Mouse (Mus musculus): ENCODE data around the gene Usp30. TPM values are rescaled to one million over a fixed set of nuclear protein-coding genes. Genes with fewer than 3 reads are reported as not detected.

Usp30 gene
- polyA plus RNA-seq, 1 experiment from 2014 or later: 3.0 TPM

DNA sequence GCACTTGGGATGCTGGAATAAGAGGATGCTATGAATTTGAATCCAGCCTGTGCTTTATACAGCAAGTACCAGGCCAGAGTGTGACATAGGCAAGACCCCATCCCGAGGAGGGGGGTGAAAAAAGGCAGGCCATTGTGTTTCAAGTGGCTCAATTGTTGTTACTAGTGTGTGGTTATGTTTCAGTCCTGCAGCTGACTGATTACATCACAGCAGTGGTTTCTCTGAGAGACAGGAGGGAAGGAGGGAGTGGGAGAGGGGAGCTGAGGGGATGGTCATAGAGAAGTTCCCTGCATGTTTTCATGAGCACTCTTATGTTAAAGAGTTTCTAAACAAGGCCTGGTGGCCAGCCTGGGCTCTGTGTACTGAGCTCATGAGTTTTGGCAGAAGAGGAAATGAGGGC is 37.5 kb downstream of the Usp30 start:
- Histone ChIP-seq H3K36me3 (ENCODE audit: control insufficient read depth, insufficient read depth) (peaks cover 4% of the 10 kb centered on the region; the same call in 1 of the 2 replicates), H3K27me3 (ENCODE audit: control insufficient read depth, insufficient read depth, low read depth, low read length) (no peaks in the 10 kb centered on the region), H3K9me3 (replicated peaks; ENCODE audit: control insufficient read depth, low read length) (no peaks in the 10 kb centered on the region), H3K4me3 (ENCODE audit: low read depth, low read length) (no peak overlapping the region), H3K4me1 (ENCODE audit: control insufficient read depth, low read depth, low read length) (peaks cover 12% of the 10 kb centered on the region), H3K9ac (ENCODE audit: low read depth, low read length) (no peak overlapping the region), H3K27ac (ENCODE audit: low read length) (no peak overlapping the region), H3K4me2 (ENCODE audit: low read depth, low read length) (no peak overlapping the region)
- no peak for ATAC-seq (ENCODE audit: low read depth)
- WGBS (ENCODE audit: insufficient replicate concordance): 29% methylated on average over 1 of the region's 1 CpGs

DNA sequence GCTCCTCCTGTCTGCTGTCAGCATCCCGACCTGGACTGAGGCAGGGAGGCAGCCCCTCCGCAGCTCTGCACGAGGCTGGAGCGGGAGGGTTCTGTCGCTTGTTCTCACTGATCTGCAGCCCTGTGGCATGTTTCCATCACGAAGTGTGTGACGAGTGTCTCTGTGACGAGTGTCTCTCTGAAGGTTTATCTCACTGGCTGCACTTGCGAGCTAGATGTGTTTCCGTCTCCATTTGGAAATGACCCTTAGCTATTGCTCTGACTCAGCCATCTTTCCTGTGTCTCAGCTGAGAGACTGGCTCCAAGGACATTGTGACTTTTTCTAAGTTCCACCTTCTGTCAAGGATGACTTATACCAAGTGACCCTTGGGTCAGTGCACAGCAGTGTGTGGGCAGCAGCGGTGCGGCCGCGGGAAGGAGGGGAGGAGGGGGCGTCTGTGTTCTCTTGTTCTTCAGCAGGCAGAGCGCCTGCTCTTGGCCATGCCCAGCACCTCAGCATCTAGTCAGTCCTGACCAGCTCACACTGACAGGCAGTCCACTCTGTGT is 41.2 kb downstream of the Usp30 start:
- Histone ChIP-seq H3K4me3 (ENCODE audit: low read depth, low read length) (no peak overlapping the region), H3K4me1 (ENCODE audit: control insufficient read depth, low read depth, low read length) (no peaks in the 10 kb centered on the region), H3K4me2 (ENCODE audit: low read depth, low read length) (no peak overlapping the region), H3K9ac (ENCODE audit: low read depth, low read length) (no peak overlapping the region), H3K9me3 (replicated peaks; ENCODE audit: control insufficient read depth, low read length) (no peaks in the 10 kb centered on the region; the same call in 1 of the 2 replicates), H3K27me3 (ENCODE audit: control insufficient read depth, insufficient read depth, low read depth, low read length) (no peaks in the 10 kb centered on the region), H3K27ac (ENCODE audit: low read length) (no peak overlapping the region), H3K36me3 (ENCODE audit: control insufficient read depth, insufficient read depth) (peaks cover 22% of the 10 kb centered on the region)
- no peak for ATAC-seq (ENCODE audit: low read depth)
- 78% methylated on average over 16 of the region's 16 CpGs for WGBS (ENCODE audit: insufficient replicate concordance)

DNA sequence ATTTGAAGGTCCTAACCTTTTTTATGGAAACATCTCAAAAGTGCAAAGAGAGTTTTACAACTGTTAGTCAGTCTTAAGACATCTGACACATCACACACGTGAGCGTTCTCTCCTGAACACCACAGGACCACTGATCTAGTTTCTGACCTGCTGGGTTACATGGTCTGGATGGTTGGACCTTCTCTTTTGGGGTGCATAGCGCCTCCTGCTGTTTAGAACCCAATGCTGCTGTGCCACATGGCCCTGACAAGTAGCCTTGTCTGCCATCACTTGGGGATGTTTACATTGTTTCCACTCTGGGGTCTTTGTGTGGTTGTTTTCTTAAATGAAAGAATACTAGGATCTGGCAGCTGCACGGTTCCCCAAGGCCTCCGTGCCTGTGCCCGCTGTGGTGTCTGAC is 48.1 kb downstream of the Usp30 start:
- Histone ChIP-seq H3K36me3 (ENCODE audit: control insufficient read depth, insufficient read depth) (peaks cover 16% of the 10 kb centered on the region), H3K4me3 (ENCODE audit: low read depth, low read length) (no peak overlapping the region), H3K9ac (ENCODE audit: low read depth, low read length) (no peak overlapping the region), H3K4me2 (ENCODE audit: low read depth, low read length) (no peak overlapping the region), H3K9me3 (replicated peaks; ENCODE audit: control insufficient read depth, low read length) (no peaks in the 10 kb centered on the region; the same call in 1 of the 2 replicates), H3K4me1 (ENCODE audit: control insufficient read depth, low read depth, low read length) (no peaks in the 10 kb centered on the region), H3K27ac (ENCODE audit: low read length) (no peak overlapping the region), H3K27me3 (ENCODE audit: control insufficient read depth, insufficient read depth, low read depth, low read length) (no peaks in the 10 kb centered on the region)
- WGBS (ENCODE audit: insufficient replicate concordance): 77% methylated on average over 6 of the region's 6 CpGs
- ATAC-seq (ENCODE audit: low read depth): no peak

DNA sequence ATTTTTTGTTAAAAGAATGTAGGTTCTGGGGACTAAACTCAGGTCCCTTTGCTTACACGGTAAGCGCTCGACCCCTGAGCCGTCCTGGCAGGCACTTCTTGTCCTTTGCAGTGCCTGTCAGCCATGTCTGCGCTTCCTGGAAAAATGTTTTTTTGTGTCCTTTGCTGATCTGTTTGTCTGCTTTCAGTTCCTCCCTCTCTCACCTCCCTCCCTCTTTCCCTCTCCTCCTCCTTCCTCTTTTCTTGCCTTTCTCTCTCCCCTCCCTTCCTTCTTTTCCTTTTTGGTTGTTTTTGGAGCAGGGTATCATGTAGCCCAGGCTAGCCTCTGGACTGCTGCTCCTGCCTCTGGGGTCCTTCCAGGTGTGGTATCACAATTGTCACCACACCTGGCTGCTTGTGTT is 49.8 kb downstream of the Usp30 start:
- Histone ChIP-seq H3K9ac (ENCODE audit: low read depth, low read length) (no peak overlapping the region), H3K4me2 (ENCODE audit: low read depth, low read length) (no peak overlapping the region), H3K27me3 (ENCODE audit: control insufficient read depth, insufficient read depth, low read depth, low read length) (no peaks in the 10 kb centered on the region), H3K4me3 (ENCODE audit: low read depth, low read length) (no peak overlapping the region), H3K4me1 (ENCODE audit: control insufficient read depth, low read depth, low read length) (no peaks in the 10 kb centered on the region), H3K36me3 (ENCODE audit: control insufficient read depth, insufficient read depth) (no peaks in the 10 kb centered on the region; the same call in 1 of the 2 replicates), H3K27ac (ENCODE audit: low read length) (no peak overlapping the region), H3K9me3 (replicated peaks; ENCODE audit: control insufficient read depth, low read length) (no peaks in the 10 kb centered on the region)
- ATAC-seq (ENCODE audit: low read depth): no peak
- WGBS (ENCODE audit: insufficient replicate concordance): 62% methylated on average over 5 of the region's 5 CpGs

DNA sequence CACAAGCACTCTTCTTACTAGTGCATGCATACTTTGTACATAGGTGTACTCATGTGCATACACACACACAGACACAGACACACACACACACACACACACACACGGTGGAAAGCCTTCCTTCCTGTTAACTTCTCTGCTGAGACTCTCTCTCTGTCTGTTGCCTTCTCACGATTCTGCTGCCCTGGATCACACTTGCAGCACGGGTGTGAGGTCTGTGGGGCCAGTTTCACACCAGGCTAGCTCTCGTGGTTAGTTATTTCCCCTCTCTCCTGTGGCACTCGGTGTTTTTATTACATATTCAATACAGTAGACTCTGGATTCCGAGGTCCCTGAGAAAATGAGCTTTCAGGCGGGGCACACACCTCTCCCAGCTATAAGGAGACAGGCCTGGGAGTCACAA is 51.3 kb downstream of the Usp30 start:
- H3K9me3 ChIP-seq (replicated peaks; ENCODE audit: control insufficient read depth, low read length): no peaks in the 10 kb centered on the region
- H3K9ac ChIP-seq (ENCODE audit: low read depth, low read length): no peak overlapping the region
- H3K4me1 ChIP-seq (ENCODE audit: control insufficient read depth, low read depth, low read length): no peaks in the 10 kb centered on the region
- no peaks in the 10 kb centered on the region for H3K27me3 ChIP-seq (ENCODE audit: control insufficient read depth, insufficient read depth, low read depth, low read length)
- no peak for ATAC-seq (ENCODE audit: low read depth)
- 43% methylated on average over 7 of the region's 7 CpGs for WGBS (ENCODE audit: insufficient replicate concordance)
- H3K27ac ChIP-seq (ENCODE audit: low read length): no peak overlapping the region
- H3K4me2 ChIP-seq (ENCODE audit: low read depth, low read length): no peak overlapping the region
- no peak overlapping the region for H3K4me3 ChIP-seq (ENCODE audit: low read depth, low read length)
- H3K36me3 ChIP-seq (ENCODE audit: control insufficient read depth, insufficient read depth): no peaks in the 10 kb centered on the region; the same call in none of the 2 replicates

DNA sequence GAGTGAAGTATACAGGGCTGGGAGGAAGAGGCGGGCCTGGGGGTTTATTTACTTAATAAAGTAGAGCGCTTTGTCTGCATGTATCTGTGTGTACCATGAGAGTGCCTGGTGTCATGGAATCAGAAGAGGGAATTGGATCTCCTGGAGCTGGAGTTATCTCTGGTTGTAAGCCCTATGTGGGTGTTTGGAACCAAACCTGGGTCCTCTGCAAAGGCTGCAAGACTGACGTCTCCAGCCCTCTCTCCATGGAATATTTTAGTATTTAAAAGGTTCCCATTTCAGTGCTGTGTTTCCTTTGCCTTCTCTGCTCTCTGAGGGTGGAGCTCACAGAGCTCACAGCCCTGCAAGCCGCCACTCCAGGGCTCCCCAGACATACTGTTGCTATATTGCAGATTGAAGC is 54.5 kb downstream of the Usp30 start:
- Histone ChIP-seq H3K9ac (ENCODE audit: low read depth, low read length) (no peak overlapping the region), H3K4me2 (ENCODE audit: low read depth, low read length) (no peak overlapping the region), H3K4me1 (ENCODE audit: control insufficient read depth, low read depth, low read length) (no peaks in the 10 kb centered on the region), H3K4me3 (ENCODE audit: low read depth, low read length) (no peak overlapping the region), H3K27me3 (ENCODE audit: control insufficient read depth, insufficient read depth, low read depth, low read length) (no peaks in the 10 kb centered on the region), H3K9me3 (replicated peaks; ENCODE audit: control insufficient read depth, low read length) (no peaks in the 10 kb centered on the region), H3K36me3 (ENCODE audit: control insufficient read depth, insufficient read depth) (no peaks in the 10 kb centered on the region; the same call in none of the 2 replicates), H3K27ac (ENCODE audit: low read length) (no peak overlapping the region)
- ATAC-seq (ENCODE audit: low read depth): no peak
- 67% methylated on average over 4 of the region's 4 CpGs for WGBS (ENCODE audit: insufficient replicate concordance)

DNA sequence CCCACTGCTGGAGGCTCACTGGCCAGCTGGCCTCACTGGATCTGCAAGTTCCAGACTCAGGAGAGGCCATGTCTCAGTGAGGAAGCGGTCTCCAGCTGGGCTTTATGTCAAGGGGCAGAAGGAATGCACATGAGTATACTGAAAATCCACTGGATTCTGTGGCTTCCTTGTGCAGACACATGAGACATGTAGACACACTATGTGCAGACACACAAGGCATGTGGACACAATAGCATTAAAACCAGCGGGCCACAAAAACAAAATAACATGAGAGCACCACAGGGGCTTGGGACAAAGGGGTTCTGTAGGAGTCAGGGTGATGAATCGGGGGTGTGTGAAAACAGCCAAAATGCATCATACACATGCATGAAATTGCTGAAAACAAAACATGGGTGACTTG is 60.7 kb downstream of the Usp30 start:
- H3K4me1 ChIP-seq (ENCODE audit: control insufficient read depth, low read depth, low read length): peaks cover 22% of the 10 kb centered on the region
- no peak overlapping the region for H3K4me2 ChIP-seq (ENCODE audit: low read depth, low read length)
- WGBS (ENCODE audit: insufficient replicate concordance): 72% methylated on average over 3 of the region's 3 CpGs
- H3K27me3 ChIP-seq (ENCODE audit: control insufficient read depth, insufficient read depth, low read depth, low read length): no peaks in the 10 kb centered on the region
- no peaks in the 10 kb centered on the region; the same call in 1 of the 2 replicates for H3K36me3 ChIP-seq (ENCODE audit: control insufficient read depth, insufficient read depth)
- no peaks in the 10 kb centered on the region for H3K9me3 ChIP-seq (replicated peaks; ENCODE audit: control insufficient read depth, low read length)
- no peak overlapping the region for H3K9ac ChIP-seq (ENCODE audit: low read depth, low read length)
- no peak for ATAC-seq (ENCODE audit: low read depth)
- H3K4me3 ChIP-seq (ENCODE audit: low read depth, low read length): no peak overlapping the region
- 0 out of 2 replicates have a peak overlapping the region, but pooled peaks have one; percentile 6 for H3K27ac ChIP-seq (ENCODE audit: low read length)

DNA sequence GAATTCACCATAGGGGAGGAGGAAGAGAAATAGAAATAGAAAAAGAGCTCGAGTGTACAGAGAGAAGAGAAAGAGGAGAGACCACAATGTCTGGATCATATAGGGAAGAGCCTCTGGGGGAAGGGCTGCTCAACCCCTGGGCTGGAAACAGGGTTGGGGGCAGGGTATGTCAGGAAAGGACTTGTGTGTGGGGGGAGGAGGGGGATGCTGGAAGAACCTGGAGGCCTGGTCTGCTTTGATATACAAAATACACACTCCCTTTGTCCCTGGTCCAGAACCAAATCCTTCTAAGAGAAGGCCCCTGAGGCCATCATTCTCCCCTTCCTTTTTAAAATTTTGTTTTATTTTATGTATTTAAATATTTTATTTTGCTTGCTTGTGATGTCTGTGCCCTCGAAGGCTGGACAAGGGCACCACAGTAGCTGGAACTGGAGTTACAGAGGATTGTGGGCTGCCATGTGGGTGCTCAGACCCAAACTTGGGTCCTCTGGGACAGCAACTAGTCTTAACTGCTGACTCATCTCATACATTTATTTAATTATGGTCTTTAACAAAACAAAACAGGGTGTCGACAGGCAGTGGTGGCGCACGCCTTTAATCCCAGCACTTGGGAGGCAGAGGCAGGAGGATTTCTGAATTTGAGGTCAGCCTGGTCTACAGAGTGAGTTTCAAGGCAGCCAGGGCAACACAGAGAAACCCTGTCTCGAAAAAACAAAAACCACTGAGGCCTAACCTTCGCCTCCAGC is 61.4 kb downstream of the Usp30 start:
- H3K9me3 ChIP-seq (replicated peaks; ENCODE audit: control insufficient read depth, low read length): no peaks in the 10 kb centered on the region
- H3K36me3 ChIP-seq (ENCODE audit: control insufficient read depth, insufficient read depth): no peaks in the 10 kb centered on the region
- peak overlapping the region; percentile 99 for H3K4me2 ChIP-seq (ENCODE audit: low read depth, low read length)
- no peaks in the 10 kb centered on the region for H3K27me3 ChIP-seq (ENCODE audit: control insufficient read depth, insufficient read depth, low read depth, low read length)
- H3K9ac ChIP-seq (ENCODE audit: low read depth, low read length): no peak overlapping the region
- WGBS (ENCODE audit: insufficient replicate concordance): 68% methylated on average over 7 of the region's 7 CpGs
- H3K4me3 ChIP-seq (ENCODE audit: low read depth, low read length): peak overlapping the region; percentile 76
- 0 out of 2 replicates have a peak overlapping the region, but pooled peaks have one; percentile 6 for H3K27ac ChIP-seq (ENCODE audit: low read length)
- no peak for ATAC-seq (ENCODE audit: low read depth)
- peaks cover 28% of the 10 kb centered on the region for H3K4me1 ChIP-seq (ENCODE audit: control insufficient read depth, low read depth, low read length)
